Mouse (Mus musculus) G1E (cell line): Measurements from ENCODE around the gene Psmd7.

Experiments used
- CTCF ChIP-seq: IDR thresholded peaks from 2 replicates; pipeline ENCODE4 v1.5.1; 2012; ENCODE audit warnings: low read depth, low read length, inconsistent platforms, mixed read lengths
- POLR2AphosphoS5 ChIP-seq: IDR thresholded peaks from 2 replicates; pipeline ENCODE4 v1.6.1; 2012; ENCODE audit warnings: low read depth, low read length, inconsistent platforms; ENCODE audit not compliant: insufficient replicate concordance
- TAL1 ChIP-seq: conservative IDR thresholded peaks from 2 replicates; pipeline ENCODE4 v1.6.1; 2012; ENCODE audit warnings: low read depth, low read length, inconsistent platforms, mixed read lengths

GRCm38 (mm10) chr8:107562164-107562563, 26.1 kb downstream of the Psmd7 start:
- no peak for TF ChIP-seq CTCF
- TF ChIP-seq POLR2AphosphoS5: no peak
- no peak for TF ChIP-seq TAL1
